ENCODE assay signal across 18 mouse cellular contexts in genomic region chr9:98333219-98333754, GRCm38 (mm10). TPM values are rescaled to one million over a fixed set of nuclear protein-coding genes. Genes with fewer than 3 reads are reported as not detected.
DNase-seq lines count a peak whose midpoint lies in the region; ATAC-seq and TF ChIP-seq lines count a peak whose summit lies in the region.
"Had no signal": no experiment of that assay in that cellular context is flagged by ENCODE, and none has a peak within 500 bp of the region (broad histone marks: within the 10 kb centered on the region; RNA-seq: fewer than 3 reads in every experiment).

No protein-coding gene starts in this region.

- H3K9me3 ChIP-seq in liver, embryonic 11.5 days (ENCODE audit: control insufficient read depth, low read length) = no peaks in the 10 kb centered on the region
- no peaks in the 10 kb centered on the region for H3K9me3 ChIP-seq in intestine, postnatal 0 days (ENCODE audit: control insufficient read depth)
- H3K9me3 ChIP-seq in forebrain, postnatal 0 days (ENCODE audit: low read length) = no peaks in the 10 kb centered on the region
- H3K9me3 ChIP-seq: heart, embryonic 15.5 days; hindbrain, embryonic 12.5 days had no signal

- H3K9ac ChIP-seq in liver, embryonic 11.5 days (ENCODE audit: low read depth, low read length) = no peak overlapping the region
- no peak overlapping the region for H3K9ac ChIP-seq in intestine, postnatal 0 days (ENCODE audit: low read depth, low read length)
- no peak overlapping the region for H3K9ac ChIP-seq in forebrain, postnatal 0 days
- H3K9ac ChIP-seq: heart, embryonic 15.5 days; hindbrain, embryonic 12.5 days had no signal

- ATAC-seq in liver, embryonic 11.5 days (replicated peaks; ENCODE audit: low FRiP score) = peak; percentile 45
- ATAC-seq in intestine, postnatal 0 days = peak; percentile 78
- no peak for ATAC-seq in forebrain, postnatal 0 days
- ATAC-seq: midbrain, embryonic 16.5 days had no signal

- no peak overlapping the region for H3K4me3 ChIP-seq in liver, embryonic 11.5 days (ENCODE audit: low read depth, low read length)
- H3K4me3 ChIP-seq in intestine, postnatal 0 days (ENCODE audit: low read depth, low read length) = no peak overlapping the region
- no peak overlapping the region for H3K4me3 ChIP-seq in forebrain, postnatal 0 days (ENCODE audit: low read depth, low read length)
- H3K4me3 ChIP-seq: erythroblast, embryonic 14.5 days; heart, embryonic 15.5 days; hindbrain, embryonic 12.5 days; layer of hippocampus, adult 2 months had no signal

- H3K27ac ChIP-seq in liver, embryonic 11.5 days (ENCODE audit: low read depth, low read length) = no peak overlapping the region; the same call in 1 of the 2 replicates
- peak overlapping the region; percentile 8; the same call in 1 of the 2 replicates for H3K27ac ChIP-seq in intestine, postnatal 0 days (ENCODE audit: low read depth, low read length)
- H3K27ac ChIP-seq in forebrain, postnatal 0 days (ENCODE audit: low read depth, low read length) = no peak overlapping the region
- H3K27ac ChIP-seq: heart, embryonic 15.5 days; hindbrain, embryonic 12.5 days; layer of hippocampus, adult 2 months had no signal

- no peak for TF ChIP-seq CTCF in intestine, postnatal 0 days (IDR thresholded peaks at IDR 0.05; ENCODE audit: low read depth)
- no peak for TF ChIP-seq CTCF in forebrain, postnatal 0 days (IDR thresholded peaks at IDR 0.05; ENCODE audit: low read depth)

- peaks cover 11% of the 10 kb centered on the region for H3K4me1 ChIP-seq in liver, embryonic 11.5 days (replicated peaks; ENCODE audit: control insufficient read depth, insufficient read depth, low read length)
- H3K4me1 ChIP-seq in intestine, postnatal 0 days (replicated peaks; ENCODE audit: control insufficient read depth, insufficient read depth, low read length) = no peaks in the 10 kb centered on the region
- 0 out of 2 replicates have a peak, but pooled peaks cover 8% of the 10 kb centered on the region for H3K4me1 ChIP-seq in forebrain, postnatal 0 days (ENCODE audit: insufficient read depth)
- H3K4me1 ChIP-seq: heart, embryonic 15.5 days had no signal

- H3K27me3 ChIP-seq in liver, embryonic 11.5 days (replicated peaks; ENCODE audit: control insufficient read depth, insufficient read depth, low read length) = no peaks in the 10 kb centered on the region
- H3K27me3 ChIP-seq in intestine, postnatal 0 days (replicated peaks; ENCODE audit: control insufficient read depth, insufficient read depth, low read length) = no peaks in the 10 kb centered on the region
- H3K27me3 ChIP-seq in forebrain, postnatal 0 days (ENCODE audit: insufficient read depth, low read length) = no peaks in the 10 kb centered on the region
- H3K27me3 ChIP-seq: heart, embryonic 15.5 days; hindbrain, embryonic 12.5 days had no signal

- no peak overlapping the region for H3K4me2 ChIP-seq in liver, embryonic 11.5 days
- H3K4me2 ChIP-seq in intestine, postnatal 0 days (replicated peaks; ENCODE audit: low read depth) = no peak overlapping the region
- H3K4me2 ChIP-seq in forebrain, postnatal 0 days (ENCODE audit: low read depth) = no peak overlapping the region
- H3K4me2 ChIP-seq: heart, embryonic 15.5 days; hindbrain, embryonic 12.5 days had no signal

- H3K36me3 ChIP-seq in liver, embryonic 11.5 days (ENCODE audit: control insufficient read depth, insufficient read depth, low read length) = 0 out of 2 replicates have a peak, but pooled peaks cover 2% of the 10 kb centered on the region
- H3K36me3 ChIP-seq in intestine, postnatal 0 days (ENCODE audit: control insufficient read depth, insufficient read depth) = no peaks in the 10 kb centered on the region; the same call in 1 of the 2 replicates
- H3K36me3 ChIP-seq in forebrain, postnatal 0 days (ENCODE audit: insufficient read depth) = no peaks in the 10 kb centered on the region
- H3K36me3 ChIP-seq: heart, embryonic 15.5 days; hindbrain, embryonic 12.5 days had no signal

- 27% methylated on average over 3 of the region's 3 CpGs for WGBS in liver, embryonic 11.5 days
- WGBS in intestine, postnatal 0 days = 46% methylated on average over 3 of the region's 3 CpGs
- WGBS in forebrain, postnatal 0 days = 87% methylated on average over 3 of the region's 3 CpGs

- DNase-seq in liver, embryonic 11.5 days (ENCODE audit: low spot score) = no peak
- DNase-seq in liver = no peak
- peak; percentile 69 for DNase-seq in naive thymus-derived CD4-positive, alpha-beta T cell, adult 2 months (ENCODE audit: low read depth)
- peak; percentile 18 for DNase-seq in thymus, postnatal 4 days
- no peak for DNase-seq in ovary, adult 18-20 months (ENCODE audit: low spot score)
- no peak for DNase-seq in ovary, postnatal 36 days (ENCODE audit: low spot score)
- DNase-seq in forebrain, postnatal 0 days = no peak
- DNase-seq: cerebellum, adult 18-20 months; gastrocnemius, postnatal 36 days; kidney, adult 9 months; lung, postnatal 36 days; right cerebral cortex, postnatal 25 days had no signal

RNA-seq across cellular contexts. Expression of gene Nmnat3, which starts 46.1 kb away (rescaled TPM):
- 35.9 and 36.6 TPM in 2 replicates for polyA plus RNA-seq in liver, embryonic 11.5 days (2014; fragmentation: Nextera tagmentation; extraction: Ambion mirVana)
- polyA plus RNA-seq in intestine, postnatal 0 days (2015; fragmentation: Nextera tagmentation; extraction: Ambion mirVana) = 17.3 and 21.2 TPM in 2 replicates
- total RNA-seq in forebrain, postnatal 0 days (2014; rRNA removed) = 2.7 and 4.0 TPM in 2 replicates
- polyA plus RNA-seq in forebrain, postnatal 0 days (2015; fragmentation: Nextera tagmentation; extraction: Ambion mirVana) = 1.7 and 2.1 TPM in 2 replicates

Comparison
In these comparisons a context has a peak if more than half of its experiments do, and no peak if none do; other contexts are left out.
1. DNase-seq: peak in naive thymus-derived CD4-positive, alpha-beta T cell, adult 2 months (single experiment) and thymus, postnatal 4 days (single experiment); none in liver, embryonic 11.5 days (single experiment), liver (single experiment), ovary, adult 18-20 months (single experiment), ovary, postnatal 36 days (single experiment) and forebrain, postnatal 0 days (single experiment).